Mouse (Mus musculus) kidney, postnatal 0 days (tissue): ENCODE data around the gene Cdyl. TPM values are rescaled to one million over a fixed set of nuclear protein-coding genes. Genes with fewer than 3 reads are reported as not detected.

Experiments used
- ATAC-seq: fragments of 200-750 bp; cut with Nextera tagmentation; replicated peaks from 2 replicates; pipeline ENCODE4 v1.8.0; 2017; ENCODE audit warnings: low read depth, moderate number of reproducible peaks, moderate TSS enrichment, moderate library complexity; ENCODE audit not compliant: low FRiP score
- DNase-seq: peaks from one replicate; pipeline ENCODE4 v3.0.0-alpha.2; 2016; ENCODE audit warnings: low spot score
- H3K27ac ChIP-seq: fragments of 300-500 bp; sonication (generic); 2 replicates; pipeline ENCODE4 v1.5.1; 2014; ENCODE audit warnings: mild to moderate bottlenecking
- H3K27me3 ChIP-seq: fragments of 300-500 bp; sonication (generic); 2 replicates; pipeline ENCODE4 v1.6.1; 2014; ENCODE audit warnings: low read length, mixed read lengths; ENCODE audit not compliant: insufficient read depth
- H3K36me3 ChIP-seq: fragments of 300-500 bp; sonication (generic); 2 replicates; pipeline ENCODE4 v1.6.1; 2014; ENCODE audit warnings: low read length, mixed read lengths; ENCODE audit not compliant: insufficient read depth
- H3K4me1 ChIP-seq: fragments of 300-500 bp; sonication (generic); replicated peaks from 2 replicates; pipeline ENCODE4 v1.6.1; 2014; ENCODE audit warnings: antibody characterized with exemption, low read length, mixed read lengths; ENCODE audit not compliant: insufficient read depth
- H3K4me2 ChIP-seq: fragments of 300-500 bp; sonication (generic); 2 replicates; pipeline ENCODE4 v1.6.1; 2014; ENCODE audit warnings: mild to moderate bottlenecking, low read length, moderate library complexity, mixed read lengths
- H3K4me3 ChIP-seq: fragments of 300-500 bp; sonication (generic); replicated peaks from 2 replicates; pipeline ENCODE4 v1.5.1; 2014; ENCODE audit warnings: low read depth, low read length
- H3K9ac ChIP-seq: fragments of 300-500 bp; sonication (generic); 2 replicates; pipeline ENCODE4 v1.6.1; 2014; ENCODE audit warnings: low read depth, low read length
- H3K9me3 ChIP-seq: fragments of 300-500 bp; sonication (generic); replicated peaks from 2 replicates; pipeline ENCODE4 v1.6.1; 2016; ENCODE audit warnings: low read length, inconsistent platforms, mixed read lengths
- CTCF ChIP-seq: IDR thresholded peaks from 2 replicates; pipeline ENCODE4 v1.5.1; 2016; ENCODE audit warnings: antibody characterized with exemption, low read depth, mild to moderate bottlenecking, moderate library complexity
- WGBS: fragments of 180-500 bp; shearing (Covaris S2); extraction: QIAGEN DNeasy Blood & Tissue Kit; methylation state at CpG from one replicate; pipeline ENCODE4 v1.1.7; 2014; 5-methylcytosine and 5-hydroxymethylcytosine counted together
- polyA plus RNA-seq: library from polyadenylated mRNA; unstranded; fragments of >200 nt; fragmentation: Nextera tagmentation; extraction: Ambion mirVana; gene quantifications from 2 replicates; pipeline ENCODE4 v1.2.1, GENCODE M21; 2015

The Cdyl gene
- polyA plus RNA-seq, 1 experiment from 2014 or later: 10.2 TPM

GRCm38 (mm10) chr13:35677433-35678051 lies 17.9 kb downstream of the Cdyl start:
- no peak overlapping the region for H3K4me2 ChIP-seq
- no peak for DNase-seq
- no peaks in the 10 kb centered on the region for H3K36me3 ChIP-seq
- no peaks in the 10 kb centered on the region for H3K27me3 ChIP-seq
- no peak for ATAC-seq
- 74% methylated on average over 7 of the region's 7 CpGs for WGBS
- no peaks in the 10 kb centered on the region for H3K4me1 ChIP-seq
- H3K9ac ChIP-seq: no peak overlapping the region
- H3K4me3 ChIP-seq: no peak overlapping the region
- TF ChIP-seq CTCF: no peak
- no peaks in the 10 kb centered on the region for H3K9me3 ChIP-seq
- no peak overlapping the region for H3K27ac ChIP-seq

GRCm38 (mm10) chr13:35678691-35679090 lies 19.1 kb downstream of the Cdyl start:
- DNase-seq: no peak
- ATAC-seq: no peak
- H3K9ac ChIP-seq: no peak overlapping the region
- no peak for TF ChIP-seq CTCF
- H3K36me3 ChIP-seq: no peaks in the 10 kb centered on the region
- no peak overlapping the region for H3K4me2 ChIP-seq
- no peaks in the 10 kb centered on the region for H3K9me3 ChIP-seq
- no peak overlapping the region for H3K27ac ChIP-seq
- WGBS: 86% methylated on average over 6 of the region's 6 CpGs
- H3K4me3 ChIP-seq: no peak overlapping the region
- H3K27me3 ChIP-seq: no peaks in the 10 kb centered on the region
- H3K4me1 ChIP-seq: no peaks in the 10 kb centered on the region

GRCm38 (mm10) chr13:35681361-35681760 lies 21.7 kb downstream of the Cdyl start:
- ATAC-seq (no peak), DNase-seq (no peak)
- Histone ChIP-seq H3K36me3 (no peaks in the 10 kb centered on the region), H3K27me3 (no peaks in the 10 kb centered on the region), H3K4me3 (no peak overlapping the region), H3K4me2 (no peak overlapping the region), H3K27ac (no peak overlapping the region), H3K9me3 (no peaks in the 10 kb centered on the region), H3K4me1 (no peaks in the 10 kb centered on the region), H3K9ac (no peak overlapping the region)
- WGBS: 81% methylated on average over 3 of the region's 3 CpGs
- no peak for TF ChIP-seq CTCF

- no peaks in the 10 kb centered on the region for H3K9me3 ChIP-seq
- ATAC-seq (no peak), DNase-seq (peak; percentile 37)
- H3K36me3 ChIP-seq: no peaks in the 10 kb centered on the region
- 49% methylated on average over 8 of the region's 8 CpGs for WGBS
- H3K4me2 ChIP-seq: no peak overlapping the region
- no peak overlapping the region for H3K27ac ChIP-seq
- no peaks in the 10 kb centered on the region for H3K27me3 ChIP-seq
- TF ChIP-seq CTCF: no peak
- H3K4me1 ChIP-seq: no peaks in the 10 kb centered on the region
- no peak overlapping the region for H3K4me3 ChIP-seq
- H3K9ac ChIP-seq: no peak overlapping the region
These were observed 26.6 kb downstream of the Cdyl start for GRCm38 (mm10) chr13:35686273-35686672.

- ATAC-seq (no peak), DNase-seq (no peak)
- no peak for TF ChIP-seq CTCF
- H3K27ac ChIP-seq: no peak overlapping the region
- H3K4me3 ChIP-seq: no peak overlapping the region
- H3K4me2 ChIP-seq: no peak overlapping the region
- WGBS: 85% methylated on average over 3 of the region's 3 CpGs
- H3K9ac ChIP-seq: no peak overlapping the region
- H3K36me3 ChIP-seq: no peaks in the 10 kb centered on the region
- no peaks in the 10 kb centered on the region for H3K9me3 ChIP-seq
- H3K4me1 ChIP-seq: no peaks in the 10 kb centered on the region
- H3K27me3 ChIP-seq: no peaks in the 10 kb centered on the region
These were observed 29.9 kb downstream of the Cdyl start for GRCm38 (mm10) chr13:35689560-35689959.

- Histone ChIP-seq H3K9ac (no peak overlapping the region), H3K4me1 (no peaks in the 10 kb centered on the region), H3K27me3 (no peaks in the 10 kb centered on the region), H3K27ac (no peak overlapping the region), H3K4me2 (no peak overlapping the region), H3K9me3 (no peaks in the 10 kb centered on the region), H3K4me3 (no peak overlapping the region), H3K36me3 (no peaks in the 10 kb centered on the region)
- 92% methylated on average over 4 of the region's 4 CpGs for WGBS
- no peak for ATAC-seq
- no peak for TF ChIP-seq CTCF
- no peak for DNase-seq
These were observed 58.0 kb downstream of the Cdyl start for GRCm38 (mm10) chr13:35717658-35718057.

GRCm38 (mm10) chr13:35719581-35719980 lies 59.9 kb downstream of the Cdyl start:
- Histone ChIP-seq H3K4me1 (no peaks in the 10 kb centered on the region), H3K36me3 (no peaks in the 10 kb centered on the region), H3K27ac (no peak overlapping the region), H3K9ac (no peak overlapping the region), H3K27me3 (no peaks in the 10 kb centered on the region), H3K9me3 (no peaks in the 10 kb centered on the region), H3K4me3 (no peak overlapping the region), H3K4me2 (no peak overlapping the region)
- DNase-seq (no peak), ATAC-seq (no peak)
- no peak for TF ChIP-seq CTCF
- 79% methylated on average over 6 of the region's 6 CpGs for WGBS
